Mouse (Mus musculus): ENCODE measurements at regions not wholly inside any gene's neighbourhood (a gene's known extent, or its start where the extent isn't known, plus 50 kb on each side); places are given as distances from the start of the nearest gene placed in this dataset.

- no peak for TF ChIP-seq CTCF (IDR thresholded peaks at IDR 0.05; ENCODE audit: control insufficient read depth, insufficient read depth, insufficient replicate concordance, low read depth, low read length)
- TF ChIP-seq POLR2A (IDR thresholded peaks at IDR 0.05; ENCODE audit: control insufficient read depth, low read depth, low read length): no peak
Observed at GRCm38 (mm10) chr5:51882594-51882993, 307.7 kb downstream of the Dhx15 start.
